Mouse (Mus musculus) ES-Bruce4 (cell line): ENCODE measurements around the gene Gm20683. TPM values are rescaled to one million over a fixed set of nuclear protein-coding genes. Genes with fewer than 3 reads are reported as not detected.
A peak's percentile ranks its signal among the peaks of the same experiment; 100 is the strongest.
"Not testable (repeated sequence)": the region's sequence is repeated elsewhere in the genome, so short reads cannot be mapped to it uniquely, and the experiment has no call there.

Source experiments
- H3K27ac ChIP-seq: 2 replicates; pipeline ENCODE4 v1.5.1; 2012; ENCODE audit warnings: low read length, inconsistent platforms; ENCODE audit not compliant: insufficient read depth
- H3K27me3 ChIP-seq: 2 replicates; pipeline ENCODE4 v1.6.1; 2012; ENCODE audit warnings: mild to moderate bottlenecking, low read length, inconsistent platforms; ENCODE audit not compliant: control insufficient read depth, poor library complexity, insufficient read depth, severe bottlenecking
- H3K36me3 ChIP-seq: 2 replicates; pipeline ENCODE4 v1.6.1; 2012; ENCODE audit warnings: inconsistent platforms, mild to moderate bottlenecking, low read length, moderate library complexity; ENCODE audit not compliant: control insufficient read depth, poor library complexity, insufficient read depth, severe bottlenecking
- H3K4me1 ChIP-seq: one replicate; pipeline ENCODE4 v1.8.1; 2011; ENCODE audit warnings: low read length; ENCODE audit not compliant: control insufficient read depth, insufficient read depth
- H3K4me3 ChIP-seq: 2 replicates; pipeline ENCODE4 v1.5.1; 2011; ENCODE audit warnings: low read depth, mild to moderate bottlenecking, low read length
- H3K9ac ChIP-seq: 2 replicates; pipeline ENCODE4 v1.6.1; 2012; ENCODE audit warnings: low read depth, mild to moderate bottlenecking, inconsistent platforms; ENCODE audit not compliant: poor library complexity, severe bottlenecking
- H3K9me3 ChIP-seq: replicated peaks from 2 replicates; pipeline ENCODE4 v1.6.1; 2012; ENCODE audit warnings: mild to moderate bottlenecking, low read length, inconsistent platforms; ENCODE audit not compliant: control insufficient read depth, poor library complexity, insufficient read depth, severe bottlenecking
- CTCF ChIP-seq: IDR thresholded peaks from one replicate; pipeline ENCODE4 v1.8.1; 2011; ENCODE audit warnings: low read depth, low read length
- EP300 ChIP-seq: IDR thresholded peaks from 2 replicates; pipeline ENCODE4 v1.6.1; 2011; ENCODE audit warnings: low read depth, low read length; ENCODE audit not compliant: insufficient read depth
- POLR2A ChIP-seq: IDR thresholded peaks from one replicate; pipeline ENCODE4 v1.8.1; 2011; ENCODE audit warnings: low read length; ENCODE audit not compliant: insufficient read depth
- polyA plus RNA-seq: library from polyadenylated mRNA; stranded (reverse); fragments of >200 nt; gene quantifications from 2 replicates; pipeline ENCODE4 v1.2.4, GENCODE M21; 2011; ENCODE audit warnings: low read depth; ENCODE audit not compliant: missing spikeins, insufficient read depth, insufficient read length

Gm20683 gene
- polyA plus RNA-seq, 1 experiment = 1.4 TPM

DNA sequence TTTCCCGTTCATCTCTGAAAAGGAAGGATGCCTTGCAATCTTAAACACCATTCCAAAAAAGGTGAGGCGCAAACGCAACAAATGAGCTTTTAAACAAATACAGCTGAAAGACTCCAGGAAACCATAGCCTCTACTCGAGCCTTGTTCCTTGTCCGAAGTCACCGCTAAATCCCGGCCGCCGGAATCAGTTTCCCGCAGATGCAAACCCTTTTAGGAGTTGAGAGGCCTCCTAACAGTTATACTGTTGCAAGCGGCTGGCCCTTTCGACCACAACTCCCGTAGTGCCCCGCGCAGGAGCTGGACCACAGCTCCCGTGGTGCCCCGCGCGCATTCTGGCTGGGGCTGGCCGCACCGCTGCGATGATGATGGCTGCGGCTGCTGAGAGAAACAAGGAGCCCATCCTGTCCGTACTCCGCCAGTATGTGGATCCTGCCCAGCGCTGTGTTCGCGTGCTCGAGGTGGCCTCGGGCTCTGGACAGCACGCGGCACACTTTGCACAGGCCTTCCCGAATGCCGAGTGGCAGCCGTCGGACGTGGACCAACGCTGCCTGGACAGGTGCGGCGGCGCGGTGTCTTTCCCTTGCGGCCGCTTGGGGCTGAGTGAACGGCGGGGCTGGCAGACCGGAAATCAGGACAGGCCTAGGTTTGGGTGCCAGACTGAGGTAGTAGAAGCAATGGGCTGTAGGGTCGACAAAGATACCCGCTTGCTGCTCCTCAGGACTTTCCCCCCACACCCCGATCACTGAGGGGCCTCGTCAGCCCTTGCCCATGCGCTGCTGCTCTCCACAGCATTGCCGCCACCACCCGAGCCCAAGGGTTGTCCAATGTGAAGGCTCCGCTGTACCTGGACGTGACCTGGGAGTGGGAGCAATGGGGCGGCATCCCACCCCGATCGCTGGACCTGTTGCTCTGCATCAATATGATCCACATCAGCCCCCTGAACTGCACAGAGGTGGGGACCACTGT lies 33.9 kb upstream of the Gm20683 start:
- peak overlapping the region; percentile 89 for H3K4me3 ChIP-seq
- TF ChIP-seq POLR2A (peak; percentile 90), CTCF (no peak)
- H3K36me3 ChIP-seq = no peaks in the 10 kb centered on the region
- no peaks in the 10 kb centered on the region for H3K9me3 ChIP-seq
- peak overlapping the region; percentile 54; the same call in 1 of the 2 replicates for H3K27ac ChIP-seq
- no peaks in the 10 kb centered on the region for H3K27me3 ChIP-seq
- H3K9ac ChIP-seq = peak overlapping the region; percentile 49
- peaks cover 3% of the 10 kb centered on the region for H3K4me1 ChIP-seq

DNA sequence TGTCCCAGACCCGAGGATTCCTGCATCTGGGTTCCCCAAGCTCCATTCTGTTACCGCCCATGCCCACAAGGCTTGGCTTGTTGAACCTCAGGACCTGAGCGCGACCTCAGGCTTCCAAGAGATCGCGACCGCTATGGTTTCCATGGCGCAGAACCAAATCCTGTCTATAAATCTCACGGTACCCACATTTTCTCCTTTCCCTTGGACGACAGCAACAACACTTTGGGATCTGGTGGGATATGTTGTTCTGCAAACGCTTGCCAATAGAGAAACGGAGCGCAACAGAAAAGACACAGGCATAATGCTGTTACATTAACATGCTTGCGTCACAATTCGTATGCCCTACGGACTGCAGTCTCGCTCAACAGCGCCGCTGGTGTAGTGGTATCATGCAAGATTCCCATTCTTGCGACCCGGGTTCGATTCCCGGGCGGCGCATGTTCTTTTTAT lies 33.2 kb upstream of the Gm20683 start, which contains the start of gene Mettl26:
Gene Mettl26 (plus strand): TSS at position 354 of the 450 bp plus-strand sequence.
- Histone ChIP-seq H3K36me3 (no peaks in the 10 kb centered on the region), H3K9ac (peak within 1 kb of the TSS; percentile 49), H3K9me3 (no peaks in the 10 kb centered on the region), H3K27me3 (no peaks in the 10 kb centered on the region), H3K4me1 (peaks cover 3% of the 10 kb centered on the region), H3K4me3 (peak within 1 kb of the TSS; percentile 89), H3K27ac (peak within 1 kb of the TSS; percentile 54)
- no peak for TF ChIP-seq POLR2A
- TF ChIP-seq CTCF = no peak
- no peak for TF ChIP-seq EP300

DNA sequence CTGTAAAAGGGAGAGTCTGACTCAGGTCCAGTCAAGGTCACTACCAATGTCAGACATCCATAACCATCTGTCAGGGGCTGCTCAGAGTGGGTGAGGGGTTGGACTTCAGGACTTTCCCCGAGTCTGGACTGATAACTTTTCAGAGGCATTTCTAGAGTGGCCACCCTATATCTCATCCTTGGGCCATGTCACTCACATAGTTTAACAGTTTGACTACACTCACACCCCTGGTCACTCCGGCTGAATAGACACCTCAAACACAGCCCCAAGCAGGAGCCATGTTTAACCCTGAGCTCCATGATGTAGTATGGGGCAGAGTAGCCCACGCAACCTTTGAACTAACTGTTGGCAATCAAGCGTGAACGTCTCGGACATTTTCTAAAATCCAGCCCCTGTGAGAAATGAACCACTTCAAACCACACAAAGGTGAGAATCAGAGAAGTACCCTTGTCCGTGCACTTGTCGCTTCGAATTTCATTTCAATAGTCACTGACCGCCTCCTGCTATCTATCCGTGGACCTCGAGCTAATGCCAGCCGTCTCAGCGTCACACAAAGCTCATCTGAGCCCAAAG lies 32.7 kb upstream of the Gm20683 start:
- Histone ChIP-seq H3K9me3 (no peaks in the 10 kb centered on the region), H3K4me1 (peaks cover 3% of the 10 kb centered on the region), H3K4me3 (peak overlapping the region; percentile 89), H3K36me3 (no peaks in the 10 kb centered on the region), H3K27ac (peak overlapping the region; percentile 7; the same call in 1 of the 2 replicates), H3K9ac (peak overlapping the region; percentile 49), H3K27me3 (no peaks in the 10 kb centered on the region)
- no peak for TF ChIP-seq EP300
- TF ChIP-seq CTCF = no peak
- TF ChIP-seq POLR2A = no peak

DNA sequence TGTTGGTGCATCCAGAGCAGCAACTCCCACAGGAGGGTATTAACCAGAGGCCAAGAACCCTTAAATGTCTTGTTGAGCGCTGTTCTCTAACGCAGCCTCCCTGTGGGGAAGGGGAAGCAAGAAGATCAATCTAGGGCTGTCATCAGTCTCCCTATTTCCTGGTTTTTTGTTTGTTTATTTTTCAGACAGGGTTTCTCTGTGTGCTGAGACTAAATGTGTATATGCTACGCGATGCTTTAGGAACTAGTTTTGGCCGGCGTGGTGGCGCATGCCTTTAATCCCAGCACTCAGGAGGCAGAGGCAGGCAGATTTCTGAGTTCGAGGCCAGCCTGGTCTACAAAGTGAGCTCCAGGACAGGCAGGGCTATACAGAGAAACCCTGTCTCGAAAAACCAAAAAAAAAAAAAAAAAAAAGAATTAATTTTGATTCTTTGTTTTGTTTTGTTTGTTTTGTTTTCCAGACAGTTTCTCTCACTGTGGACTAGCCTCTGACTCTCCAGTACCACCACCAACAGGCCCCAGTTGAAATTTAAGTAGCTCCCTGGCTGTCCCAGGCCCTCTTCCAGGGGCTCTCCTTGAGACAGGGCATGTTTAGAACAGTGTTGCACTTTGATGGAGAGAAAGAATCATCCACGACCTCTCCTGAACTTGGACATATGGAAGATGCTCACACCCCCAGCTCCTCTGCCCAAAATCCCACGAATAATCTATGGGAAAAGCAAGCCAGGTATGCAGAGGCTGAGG lies 32.0 kb upstream of the Gm20683 start:
- H3K27ac ChIP-seq = no peak overlapping the region
- H3K4me3 ChIP-seq = no peak overlapping the region; the same call in 1 of the 2 replicates
- H3K27me3 ChIP-seq = no peaks in the 10 kb centered on the region
- TF ChIP-seq EP300 (no peak), CTCF (no peak), POLR2A (no peak)
- no peak overlapping the region for H3K9ac ChIP-seq
- no peaks in the 10 kb centered on the region for H3K36me3 ChIP-seq
- H3K4me1 ChIP-seq = peaks cover 3% of the 10 kb centered on the region
- no peaks in the 10 kb centered on the region for H3K9me3 ChIP-seq

DNA sequence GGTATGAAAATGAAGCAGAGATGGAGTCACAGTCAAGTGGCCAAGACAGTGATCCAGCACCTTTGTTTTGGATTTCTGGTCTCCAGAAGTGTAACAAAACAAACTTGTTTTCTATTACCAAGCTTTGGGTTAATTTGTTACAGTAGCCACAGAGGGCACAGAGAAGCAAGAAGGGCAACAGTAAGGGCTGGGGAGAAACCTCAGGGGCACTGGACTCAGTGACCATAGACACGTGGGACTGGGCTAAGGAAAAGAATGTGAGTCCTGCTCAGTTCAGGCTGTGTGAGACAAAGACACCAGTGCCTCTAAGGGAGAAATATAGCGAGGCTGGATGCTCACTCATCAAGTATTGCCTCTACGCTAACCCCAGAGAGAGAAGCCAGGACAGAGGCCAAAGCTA lies 31.1 kb upstream of the Gm20683 start:
- no peaks in the 10 kb centered on the region for H3K9me3 ChIP-seq
- H3K4me1 ChIP-seq = peaks cover 3% of the 10 kb centered on the region
- no peak overlapping the region for H3K4me3 ChIP-seq
- TF ChIP-seq POLR2A (no peak), EP300 (no peak), CTCF (no peak)
- no peak overlapping the region for H3K9ac ChIP-seq
- H3K27ac ChIP-seq = no peak overlapping the region
- H3K27me3 ChIP-seq = no peaks in the 10 kb centered on the region
- H3K36me3 ChIP-seq = no peaks in the 10 kb centered on the region

DNA sequence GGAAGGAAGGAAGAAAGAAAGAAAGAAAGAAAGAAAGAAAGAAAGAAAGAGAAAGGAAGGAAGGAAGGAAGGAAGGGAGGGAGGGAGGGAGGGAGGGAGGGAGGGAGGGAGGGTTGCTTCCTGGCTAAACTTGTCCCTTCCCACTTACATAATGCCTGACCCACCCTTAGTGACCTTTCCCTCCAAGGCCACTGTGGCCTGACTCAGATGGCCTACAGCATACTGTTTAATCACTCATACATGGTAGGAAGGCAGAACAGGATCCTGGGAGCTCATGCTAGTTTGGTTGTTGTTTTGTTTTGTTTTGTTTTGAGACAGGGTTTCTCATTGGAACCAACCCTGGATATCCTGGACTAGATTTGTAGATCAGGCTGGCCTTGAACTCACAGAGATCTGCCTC lies 30.0 kb upstream of the Gm20683 start:
- not testable (repeated sequence) for H3K4me3 ChIP-seq, H3K36me3 ChIP-seq, H3K27ac ChIP-seq, H3K9me3 ChIP-seq, H3K9ac ChIP-seq, H3K4me1 ChIP-seq, H3K27me3 ChIP-seq
